Mouse (Mus musculus) retina, embryonic 14.5 days (tissue): ENCODE measurements around the gene Wdpcp.

ENCODE experiments used
- DNase-seq: peaks from one replicate; pipeline ENCODE4 v3.0.0-alpha.2; 2015; ENCODE audit warnings: low spot score

The Wdpcp gene

GRCm38 (mm10) chr11:21749487-21749886 lies 177.5 kb downstream of the Wdpcp start:
- peak; percentile 20 for DNase-seq

- no peak for DNase-seq
Measured at GRCm38 (mm10) chr11:21763201-21763600, 191.2 kb downstream of the Wdpcp start.

- no peak for DNase-seq
Measured at GRCm38 (mm10) chr11:21788831-21789230, 216.8 kb downstream of the Wdpcp start.

GRCm38 (mm10) chr11:21824941-21825340 lies 252.9 kb downstream of the Wdpcp start:
- no peak for DNase-seq

GRCm38 (mm10) chr11:21826521-21826920 lies 254.5 kb downstream of the Wdpcp start:
- DNase-seq = no peak

- DNase-seq = no peak
Measured at GRCm38 (mm10) chr11:21847040-21847439, 275.0 kb downstream of the Wdpcp start.

- peak; percentile 18 for DNase-seq
Measured at GRCm38 (mm10) chr11:21864000-21864399, 292.0 kb downstream of the Wdpcp start.

- no peak for DNase-seq
Measured at GRCm38 (mm10) chr11:21864516-21864915, 292.5 kb downstream of the Wdpcp start.

GRCm38 (mm10) chr11:21868675-21869074 lies 296.6 kb downstream of the Wdpcp start:
- DNase-seq = no peak

- DNase-seq = no peak
Measured at GRCm38 (mm10) chr11:21870863-21871262, 298.8 kb downstream of the Wdpcp start.

GRCm38 (mm10) chr11:21871728-21872127 lies 299.7 kb downstream of the Wdpcp start:
- no peak for DNase-seq

GRCm38 (mm10) chr11:21875077-21875476 lies 303.0 kb downstream of the Wdpcp start:
- no peak for DNase-seq

- DNase-seq = no peak
Measured at GRCm38 (mm10) chr11:21894696-21895095, 322.7 kb downstream of the Wdpcp start.

- DNase-seq = no peak
Measured at GRCm38 (mm10) chr11:21922531-21922930, 350.5 kb downstream of the Wdpcp start.
